Mouse (Mus musculus): ENCODE data around the gene Nova2.
A peak's percentile ranks its signal among the peaks of the same experiment; 100 is the strongest.

Nova2 gene

DNA sequence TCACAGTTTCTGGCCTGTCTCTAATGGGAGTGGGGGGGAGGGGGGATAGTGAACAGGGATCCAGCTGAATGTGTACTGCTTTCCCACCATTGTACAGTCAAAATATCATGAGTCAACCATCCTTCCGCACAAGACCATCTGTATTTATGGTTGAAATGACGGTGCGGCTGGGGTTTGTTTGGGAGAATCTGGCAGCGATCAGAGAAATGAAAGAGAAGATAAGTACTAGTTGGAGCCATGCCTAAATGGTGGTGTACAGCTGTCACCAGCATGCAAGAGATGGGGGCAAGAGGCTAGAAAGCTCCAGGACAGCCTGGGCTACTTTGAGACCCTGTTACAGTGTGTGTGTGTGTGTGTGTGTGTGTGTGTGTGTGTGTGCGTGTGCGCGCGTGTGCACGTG lies 52.7 kb downstream of the Nova2 start:
- DNase-seq (ENCODE audit: extremely low read depth, low read depth) = no peak

DNA sequence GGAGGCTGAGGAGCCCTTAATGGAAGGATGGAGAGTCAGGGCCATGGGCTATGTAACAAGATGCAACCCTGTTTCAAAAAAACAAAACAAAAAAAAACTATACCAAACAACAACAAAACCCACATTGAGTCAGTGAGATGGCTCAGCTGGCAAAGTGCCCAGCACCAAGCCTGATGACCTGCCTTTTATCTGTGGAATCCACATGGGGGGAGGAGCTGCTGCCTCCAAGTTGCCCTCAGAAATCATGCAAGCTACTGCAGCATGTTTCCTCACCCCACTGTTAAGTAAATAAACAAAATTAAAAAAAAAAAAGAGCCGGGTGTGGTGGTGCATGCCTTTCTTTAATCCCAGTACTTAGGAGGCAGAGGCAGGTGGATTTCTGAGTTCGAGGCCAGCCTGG lies 60.8 kb downstream of the Nova2 start:
- no peak for DNase-seq (ENCODE audit: extremely low read depth, low read depth)

DNA sequence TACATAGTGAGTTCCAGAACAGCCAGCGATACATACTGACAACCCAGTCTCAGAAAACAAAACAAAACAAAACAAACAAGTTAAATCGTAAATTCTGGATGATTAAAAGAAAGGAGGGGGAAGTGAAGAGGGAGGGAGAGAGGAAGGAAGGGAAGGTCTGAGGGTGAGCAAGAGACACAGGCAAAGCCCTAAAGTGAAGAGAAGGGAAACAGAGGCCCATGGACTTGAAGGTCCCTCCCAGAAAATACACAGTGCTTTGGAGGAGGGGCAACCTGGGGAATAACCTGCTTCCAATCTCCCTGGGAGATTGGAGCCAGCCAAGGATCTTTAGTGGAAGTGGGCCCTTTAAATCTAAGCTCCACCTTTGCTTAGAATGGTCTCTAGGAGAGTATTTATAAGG lies 61.4 kb downstream of the Nova2 start, which contains the start of gene Nanos2:
Gene Nanos2, plus strand, starts transcription at position 301 of the 400 bp plus-strand sequence.
- DNase-seq (ENCODE audit: extremely low read depth, low read depth) = no peak

DNA sequence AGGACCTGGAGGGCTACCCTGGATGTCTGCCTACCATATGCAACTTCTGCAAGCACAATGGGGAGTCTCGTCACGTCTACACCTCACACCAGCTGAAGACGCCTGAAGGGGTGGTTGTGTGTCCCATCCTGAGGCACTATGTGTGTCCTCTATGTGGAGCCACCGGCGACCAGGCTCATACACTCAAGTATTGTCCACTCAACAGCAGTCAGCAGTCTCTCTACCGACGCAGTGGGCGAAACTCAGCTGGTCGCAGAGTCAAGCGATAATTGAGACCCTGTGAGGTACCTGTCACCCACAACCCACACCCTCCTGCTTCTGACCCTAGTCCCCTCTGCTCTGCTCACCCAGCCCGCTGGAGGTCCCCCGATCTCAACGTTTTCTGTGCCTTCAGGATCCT lies 62.1 kb downstream of the Nova2 start:
- no peak for DNase-seq (ENCODE audit: extremely low read depth, low read depth)

DNA sequence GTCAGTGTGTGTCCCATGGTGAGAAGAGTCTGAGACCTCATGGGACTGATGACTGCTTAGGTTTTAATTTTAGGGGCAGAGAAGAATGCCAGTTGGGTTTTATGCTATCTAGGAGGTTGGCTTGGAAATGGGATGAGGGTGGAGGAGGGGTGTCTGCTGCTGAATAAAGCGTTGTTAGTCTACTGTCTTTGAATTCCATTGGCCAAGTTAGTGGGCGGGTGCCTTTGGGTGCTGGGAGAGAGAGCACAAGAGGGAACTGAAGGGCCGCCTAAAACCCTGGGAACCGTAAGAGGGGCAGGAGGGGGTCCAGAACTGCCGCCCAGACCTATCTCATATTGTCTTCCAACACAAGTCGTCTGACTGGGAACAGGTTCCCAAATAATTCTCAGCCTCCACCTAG lies 63.1 kb downstream of the Nova2 start:
- DNase-seq (ENCODE audit: extremely low read depth, low read depth) = no peak

DNA sequence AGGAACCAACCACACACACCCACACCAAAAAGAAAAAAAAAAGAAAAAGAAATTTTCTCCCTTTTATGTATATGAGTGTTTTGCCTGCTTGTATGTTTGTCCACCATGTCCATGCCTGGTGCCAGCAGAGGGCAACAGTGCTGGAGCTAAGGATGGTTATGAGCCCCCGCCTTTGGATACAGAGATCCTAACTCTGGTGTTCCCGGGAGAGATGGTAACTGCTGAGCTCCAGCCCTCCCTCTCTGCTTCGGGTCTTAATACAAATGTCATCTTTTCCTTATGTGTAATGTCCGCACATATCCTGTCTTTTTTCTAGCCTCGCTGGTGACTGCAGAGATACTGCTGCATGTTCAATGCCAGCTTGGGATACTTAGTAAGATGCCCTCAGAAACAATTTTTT lies 64.3 kb downstream of the Nova2 start:
- no peak for DNase-seq (ENCODE audit: extremely low read depth, low read depth)

DNA sequence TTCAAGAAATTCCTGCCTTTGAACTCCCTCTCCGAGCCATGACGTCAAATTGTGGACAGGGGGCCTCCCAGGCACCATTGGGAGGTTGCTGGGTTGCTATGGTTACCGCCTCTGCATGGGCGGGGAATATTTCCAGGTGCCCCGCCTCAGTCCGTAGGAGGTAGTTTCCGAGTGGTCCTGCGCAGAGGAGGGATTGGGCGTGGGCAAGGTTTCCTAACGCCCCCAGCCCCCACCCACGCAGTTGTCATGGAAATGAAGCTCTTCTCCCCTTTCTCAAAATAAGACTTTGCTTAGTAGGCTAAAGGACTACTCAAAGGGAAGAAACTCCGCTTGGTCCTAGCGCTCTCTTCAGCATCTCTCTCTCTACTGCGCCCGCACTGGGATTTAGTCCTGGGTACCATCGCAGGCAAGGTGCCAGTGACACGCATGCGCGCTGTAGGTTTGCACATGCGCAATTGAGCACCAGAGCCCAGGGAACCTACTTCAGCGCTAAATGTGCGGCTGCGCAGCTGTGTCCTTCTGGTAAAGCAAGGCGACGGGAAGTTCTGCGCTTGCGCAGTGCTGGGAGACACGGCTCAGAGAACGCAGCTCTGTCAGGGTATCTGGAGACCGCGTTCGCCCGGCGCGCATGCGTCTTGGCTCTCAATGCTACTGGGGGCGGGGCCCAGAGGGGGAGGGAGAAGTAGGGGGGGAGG lies 65.1 kb downstream of the Nova2 start, which contains the start of gene Mypop:
Gene Mypop, plus strand, starts transcription at position 645 of the 695 bp plus-strand sequence.
- peak; percentile 98 for DNase-seq (ENCODE audit: extremely low read depth, low read depth)

DNA sequence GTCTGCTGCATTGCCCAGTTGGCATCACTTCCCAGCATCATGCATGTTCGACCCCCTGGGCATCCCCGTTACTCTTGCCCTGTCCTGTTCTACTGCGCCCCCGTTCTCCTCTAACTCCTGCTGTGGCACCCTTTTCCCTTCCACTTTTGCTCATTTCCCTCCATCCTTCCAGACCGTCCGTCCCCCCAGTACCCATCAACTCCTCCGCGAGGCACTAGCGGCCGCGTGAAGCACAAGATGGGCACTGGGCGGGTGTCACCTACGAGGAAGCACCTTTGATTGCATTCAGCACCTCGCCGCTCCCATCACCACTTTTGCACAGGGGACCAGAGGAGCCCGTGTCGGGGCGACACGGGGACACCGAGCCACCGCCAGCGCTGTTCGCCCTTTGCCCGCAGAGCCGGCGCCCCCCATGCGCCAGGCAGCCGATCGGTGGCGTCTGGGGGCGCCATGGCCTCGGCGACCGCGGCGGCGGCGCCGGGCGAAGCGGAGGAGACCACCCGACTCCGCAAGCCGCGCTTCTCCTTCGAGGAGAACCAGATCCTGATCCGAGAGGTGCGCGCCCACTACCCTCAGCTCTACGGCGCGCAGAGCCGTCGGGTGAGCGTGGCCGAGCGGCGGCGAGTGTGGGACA lies 66.1 kb downstream of the Nova2 start:
- DNase-seq (ENCODE audit: extremely low read depth, low read depth) = no peak

DNA sequence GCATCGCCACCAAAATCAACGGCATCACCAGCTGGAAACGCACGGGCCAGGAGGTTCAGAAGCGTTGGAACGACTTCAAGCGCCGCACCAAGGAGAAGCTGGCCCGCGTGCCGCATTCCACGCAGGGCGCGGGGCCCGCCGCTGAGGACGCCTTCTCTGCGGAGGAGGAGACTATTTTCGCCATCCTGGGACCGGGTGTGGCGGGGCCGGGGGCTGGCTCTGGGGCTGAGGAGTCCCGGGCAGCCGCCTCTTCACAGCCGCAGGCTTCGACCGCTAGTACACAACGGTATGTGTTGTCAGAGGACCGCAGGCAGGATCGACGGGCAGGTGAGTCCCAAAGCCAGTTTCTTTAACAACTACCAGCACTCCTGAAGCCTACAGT lies 66.6 kb downstream of the Nova2 start:
- no peak for DNase-seq (ENCODE audit: extremely low read depth, low read depth)

DNA sequence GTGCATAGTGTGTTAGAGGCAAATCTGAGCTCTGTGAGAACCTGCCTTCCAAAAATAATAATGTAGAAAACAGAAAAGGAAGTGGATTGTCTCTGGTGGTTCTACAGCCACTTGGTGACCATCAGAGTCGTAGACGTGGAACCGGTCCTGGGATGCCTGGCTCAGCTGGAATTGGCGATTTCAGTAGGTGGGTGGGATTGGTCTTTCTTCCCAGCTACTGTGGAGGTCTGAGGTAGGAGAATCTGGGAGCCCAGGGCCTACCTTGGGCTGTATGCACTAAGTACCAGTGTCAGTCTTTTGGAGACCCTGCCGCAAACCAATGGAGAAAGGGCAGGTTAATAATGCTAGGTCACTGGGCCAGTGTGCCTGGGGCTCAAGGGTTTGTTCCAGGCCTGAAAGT lies 67.3 kb downstream of the Nova2 start:
- DNase-seq (ENCODE audit: extremely low read depth, low read depth) = no peak

DNA sequence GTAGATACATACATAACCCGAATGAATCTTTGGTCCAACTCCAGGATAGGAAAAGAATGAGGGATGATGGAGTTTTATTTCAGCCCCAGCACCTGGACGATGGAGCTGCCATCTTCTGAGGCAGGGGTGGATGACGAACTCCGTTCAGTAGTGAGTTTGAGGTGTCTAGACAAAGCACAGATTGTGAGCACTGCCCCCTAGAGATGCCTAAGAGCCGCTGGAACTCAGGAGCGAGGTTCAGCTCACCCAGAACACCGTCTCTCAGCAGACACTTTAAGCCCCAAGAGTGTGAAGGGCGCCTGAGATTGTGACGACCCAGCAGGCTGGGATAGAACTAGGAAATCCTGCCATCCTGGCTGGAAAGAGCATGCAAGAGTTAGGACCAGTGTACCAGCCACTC lies 73.1 kb downstream of the Nova2 start:
- no peak for DNase-seq (ENCODE audit: extremely low read depth, low read depth)

DNA sequence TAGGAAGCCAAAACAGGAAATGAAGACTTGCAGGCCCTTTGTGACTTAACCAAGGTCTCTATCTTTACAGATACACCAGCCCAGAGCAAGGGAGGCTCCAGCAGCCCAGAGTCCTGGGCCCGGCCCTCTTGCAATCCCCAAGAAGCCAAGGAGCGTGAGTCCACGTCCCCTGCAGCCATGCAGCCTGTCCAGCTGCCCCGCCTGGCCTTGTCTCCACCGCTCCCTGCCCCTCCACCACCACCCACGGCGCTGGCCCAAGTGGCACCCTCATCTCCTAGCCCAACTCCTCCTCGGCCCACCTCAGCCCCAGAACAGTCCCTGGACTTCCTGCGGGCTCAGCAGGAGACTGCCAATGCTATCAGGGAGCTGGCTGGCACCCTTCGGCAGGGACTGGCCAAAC lies 74.7 kb downstream of the Nova2 start:
- DNase-seq (ENCODE audit: extremely low read depth, low read depth) = no peak

DNA sequence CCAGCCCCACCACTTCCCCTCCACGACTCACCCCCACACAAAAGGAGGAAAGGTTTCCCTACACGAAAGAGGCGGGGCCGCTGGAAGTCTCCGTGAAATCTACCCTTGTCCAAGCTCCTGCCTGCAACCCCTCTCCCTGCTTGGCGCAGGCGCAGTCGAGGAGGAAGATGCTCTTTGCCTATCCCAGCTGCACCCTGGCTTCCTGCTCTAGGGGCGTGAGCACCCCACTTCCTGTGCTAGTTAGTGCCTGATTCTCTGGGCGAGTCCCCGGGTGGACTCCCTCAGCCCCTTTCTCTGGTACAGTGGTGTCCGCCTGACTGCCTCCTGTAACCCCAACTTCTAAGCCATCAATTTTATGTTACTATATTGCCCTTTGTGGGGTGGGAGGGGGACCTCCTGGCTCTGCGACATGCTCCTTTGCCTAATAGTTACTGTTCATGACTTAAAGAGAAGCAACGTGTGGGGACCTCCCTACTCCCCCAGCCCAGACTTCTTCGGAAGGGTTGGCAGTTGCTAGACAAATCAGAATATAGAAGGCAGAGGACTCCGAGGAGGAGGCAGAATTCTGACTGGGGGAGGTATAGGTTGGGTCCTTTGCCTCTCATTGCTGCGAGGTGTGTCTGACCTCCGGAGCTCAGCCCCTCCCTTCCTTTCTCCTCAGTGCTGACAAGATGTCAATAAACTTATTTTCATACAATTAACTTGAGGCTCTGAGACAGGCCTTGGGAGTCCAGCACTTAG lies 75.5 kb downstream of the Nova2 start:
- peak; percentile 85 for DNase-seq (ENCODE audit: extremely low read depth, low read depth)

DNA sequence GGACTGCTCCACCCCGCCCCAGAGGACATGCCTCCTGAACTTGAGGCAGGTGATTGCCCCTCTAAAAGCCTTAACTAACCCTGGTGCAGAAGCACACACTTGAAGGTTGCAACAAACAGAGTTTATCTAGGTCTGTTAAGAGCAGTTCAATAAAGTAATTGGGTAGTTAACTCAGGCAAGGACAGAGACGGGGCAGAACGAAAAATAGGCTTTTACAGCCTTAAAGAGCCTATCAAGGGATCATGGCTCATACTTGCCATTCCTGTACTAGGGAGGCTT lies 76.1 kb downstream of the Nova2 start:
- no peak for DNase-seq (ENCODE audit: extremely low read depth, low read depth)

DNA sequence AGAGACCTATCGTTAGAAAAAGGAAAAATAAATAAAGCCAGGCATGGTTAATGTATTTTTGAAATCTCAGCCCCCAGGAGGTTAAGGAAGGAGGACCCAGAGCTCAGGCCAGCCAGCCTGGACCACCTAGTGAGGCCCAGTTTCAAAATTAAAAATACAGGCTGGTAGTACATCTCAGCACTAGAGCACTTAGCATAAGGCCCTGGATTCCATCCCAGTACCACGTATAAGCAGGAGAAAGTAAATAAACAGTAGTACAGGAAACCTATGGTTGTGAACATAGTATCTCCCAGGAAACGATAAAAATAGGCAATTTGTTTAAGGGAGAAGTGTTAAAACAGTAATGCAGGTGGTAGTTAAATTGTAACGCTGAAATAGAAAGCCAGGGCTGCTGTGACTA lies 76.4 kb downstream of the Nova2 start:
- DNase-seq (ENCODE audit: extremely low read depth, low read depth) = no peak

DNA sequence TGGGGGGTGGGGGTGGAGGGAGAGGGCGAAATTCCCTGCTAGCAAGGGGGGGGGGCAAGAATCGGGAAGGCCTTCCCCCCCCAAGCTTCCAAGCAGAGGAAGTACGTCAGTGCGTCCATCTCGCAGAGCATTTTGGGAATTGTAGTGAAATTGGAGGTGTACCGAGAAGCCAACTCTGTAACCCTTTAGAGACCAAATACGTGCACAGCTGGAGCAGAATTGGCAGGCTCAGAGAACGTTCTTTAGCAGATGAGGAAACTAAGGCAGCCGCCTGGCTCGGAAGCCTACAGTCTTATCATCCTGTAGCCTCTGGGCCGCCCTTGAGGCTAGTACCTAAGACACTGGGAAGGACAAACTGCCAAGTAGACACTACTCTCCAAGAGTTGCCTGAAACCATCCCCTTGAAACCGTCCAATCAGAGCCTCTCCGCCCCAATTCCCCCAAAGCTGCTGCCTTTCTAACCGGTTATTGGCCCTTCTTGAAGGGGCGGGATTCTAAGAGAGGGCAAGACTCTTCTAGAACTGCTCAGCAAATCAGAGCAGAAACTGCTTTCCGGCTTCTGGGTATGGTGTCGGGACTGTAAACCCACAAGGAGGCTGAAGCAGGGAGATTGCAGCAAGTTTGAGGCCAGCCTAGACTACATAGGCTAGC lies 77.3 kb downstream of the Nova2 start:
- peak; percentile 92 for DNase-seq (ENCODE audit: extremely low read depth, low read depth)

DNA sequence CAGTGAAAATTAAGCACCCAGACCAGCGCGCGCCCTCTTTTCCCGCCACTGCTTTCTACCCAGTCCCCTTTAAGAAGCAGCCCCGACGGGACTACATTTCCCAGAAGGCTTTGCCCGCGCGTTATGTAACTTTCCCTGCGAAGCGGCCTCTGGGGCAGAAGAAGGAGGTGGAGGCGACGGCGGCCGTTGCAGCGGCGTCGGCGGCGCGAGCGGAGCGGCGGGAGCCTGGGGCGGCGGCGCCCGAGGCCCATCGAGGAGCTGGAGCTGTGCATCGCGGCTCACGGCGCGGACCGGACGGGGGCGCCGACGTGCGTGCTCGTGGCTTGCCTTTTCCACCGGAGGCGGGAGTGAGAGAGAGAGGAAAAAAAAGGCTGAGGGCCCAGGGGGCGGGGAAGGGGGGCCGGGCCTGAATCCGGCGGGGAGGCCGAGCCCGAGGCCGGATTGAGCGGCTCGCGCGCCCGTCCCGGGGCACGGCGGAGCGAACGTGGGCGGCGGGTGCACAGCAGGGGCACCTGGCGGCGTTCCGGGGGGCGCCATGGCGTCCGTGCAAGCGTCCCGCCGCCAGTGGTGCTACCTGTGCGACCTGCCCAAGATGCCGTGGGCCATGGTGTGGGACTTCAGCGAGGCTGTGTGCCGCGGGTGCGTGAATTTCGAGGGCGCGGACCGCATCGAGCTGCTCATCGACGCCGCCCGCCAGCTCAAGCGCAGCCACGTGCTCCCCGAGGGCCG lies 78.4 kb downstream of the Nova2 start, which contains the start of gene Irf2bp1:
Gene Irf2bp1, plus strand, starts transcription at position 143 of the 729 bp plus-strand sequence.
- peak; percentile 73 for DNase-seq (ENCODE audit: extremely low read depth, low read depth)

DNA sequence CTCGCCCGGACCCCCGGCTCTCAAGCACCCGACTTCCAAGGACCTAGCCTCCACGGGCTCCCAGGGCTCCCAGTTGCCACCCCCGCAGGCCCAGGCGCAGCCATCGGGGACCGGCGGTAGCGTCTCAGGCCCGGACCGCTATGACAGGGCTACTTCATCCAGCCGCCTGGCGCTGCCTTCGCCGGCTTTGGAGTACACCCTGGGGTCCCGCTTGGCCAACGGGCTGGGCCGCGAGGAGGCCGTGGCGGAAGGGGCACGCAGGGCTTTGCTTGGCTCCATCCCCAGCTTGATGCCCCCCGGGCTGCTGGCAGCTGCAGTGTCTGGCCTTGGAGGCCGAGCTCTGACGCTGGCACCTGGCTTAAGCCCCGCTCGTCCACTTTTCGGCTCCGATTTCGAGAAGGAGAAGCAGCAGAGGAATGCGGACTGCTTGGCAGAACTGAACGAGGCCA lies 79.0 kb downstream of the Nova2 start:
- DNase-seq (ENCODE audit: extremely low read depth, low read depth) = no peak

DNA sequence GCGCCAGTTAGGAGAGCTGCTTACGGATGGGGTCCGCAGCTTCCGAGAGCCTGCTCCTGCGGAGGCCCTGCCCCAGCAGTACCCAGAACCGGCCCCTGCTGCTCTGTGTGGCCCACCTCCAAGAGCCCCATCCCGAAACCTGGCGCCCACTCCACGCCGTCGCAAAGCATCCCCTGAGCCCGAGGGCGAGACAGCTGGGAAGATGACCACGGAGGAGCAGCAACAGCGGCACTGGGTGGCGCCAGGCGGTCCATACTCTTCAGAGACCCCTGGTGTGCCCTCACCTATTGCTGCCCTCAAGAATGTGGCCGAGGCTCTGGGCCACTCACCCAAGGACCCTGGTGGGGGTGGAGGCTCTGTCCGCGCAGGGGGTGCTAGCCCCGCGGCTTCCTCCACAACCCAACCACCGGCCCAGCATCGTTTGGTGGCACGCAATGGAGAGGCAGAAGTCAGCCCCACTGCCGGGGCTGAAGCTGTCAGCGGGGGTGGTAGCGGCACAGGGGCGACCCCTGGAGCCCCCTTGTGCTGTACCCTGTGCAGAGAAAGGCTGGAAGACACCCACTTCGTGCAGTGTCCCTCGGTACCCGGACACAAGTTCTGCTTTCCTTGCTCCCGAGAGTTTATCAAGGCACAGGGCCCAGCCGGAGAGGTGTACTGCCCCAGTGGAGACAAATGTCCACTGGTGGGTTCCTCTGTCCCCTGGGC lies 79.9 kb downstream of the Nova2 start:
- no peak for DNase-seq (ENCODE audit: extremely low read depth, low read depth)

DNA sequence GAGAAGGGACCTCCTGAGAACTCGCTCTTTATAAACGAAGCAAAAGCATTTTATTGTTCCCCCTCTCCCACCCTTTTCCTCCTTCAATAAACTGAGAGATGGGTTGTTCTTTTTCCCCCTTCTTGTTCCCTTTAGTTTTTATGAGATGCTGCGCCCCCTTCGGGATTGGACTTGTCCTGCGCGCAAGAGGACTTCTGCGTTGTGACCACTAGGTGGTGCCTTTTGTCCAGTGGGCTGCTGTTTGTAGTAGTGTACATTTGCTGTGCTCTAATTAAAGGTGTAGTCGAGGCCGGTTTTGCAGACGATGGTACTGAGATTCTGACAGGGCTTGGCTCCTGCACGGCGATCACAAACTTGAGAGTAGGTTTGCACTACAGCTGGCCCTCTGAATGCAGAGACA lies 80.8 kb downstream of the Nova2 start:
- DNase-seq (ENCODE audit: extremely low read depth, low read depth) = peak; percentile 81

Data from MEL-GATA-1-ER (cell line).